Mouse (Mus musculus) skeletal muscle tissue, adult 2 months (tissue): Measurements from ENCODE around the gene Crlf1.

Experiments
- DNase-seq: peaks from one replicate; pipeline ENCODE4 v3.0.0-alpha.2; 2012; ENCODE audit warnings: low read depth, low spot score

Crlf1 gene

DNA sequence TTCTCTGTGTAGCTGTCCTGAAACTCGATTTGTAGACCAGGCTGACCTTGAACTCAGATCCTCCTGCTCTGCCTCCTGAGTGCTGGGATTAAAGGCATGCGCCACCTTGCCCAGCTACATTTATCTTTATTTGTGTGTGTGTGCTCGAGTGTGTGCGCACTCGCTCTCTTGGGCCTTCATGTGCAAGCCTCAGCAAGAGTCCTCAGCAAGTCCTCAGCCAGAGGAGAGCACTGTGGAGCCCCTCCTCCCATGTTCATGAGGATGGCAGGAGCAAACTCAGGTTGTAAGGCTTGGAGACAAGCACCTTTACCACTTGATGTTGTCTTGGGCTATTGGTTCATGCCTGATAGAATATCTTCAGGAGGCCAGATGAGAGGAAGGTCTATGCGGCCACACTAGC is 54.8 kb downstream of the Crlf1 start:
- no peak for DNase-seq

DNA sequence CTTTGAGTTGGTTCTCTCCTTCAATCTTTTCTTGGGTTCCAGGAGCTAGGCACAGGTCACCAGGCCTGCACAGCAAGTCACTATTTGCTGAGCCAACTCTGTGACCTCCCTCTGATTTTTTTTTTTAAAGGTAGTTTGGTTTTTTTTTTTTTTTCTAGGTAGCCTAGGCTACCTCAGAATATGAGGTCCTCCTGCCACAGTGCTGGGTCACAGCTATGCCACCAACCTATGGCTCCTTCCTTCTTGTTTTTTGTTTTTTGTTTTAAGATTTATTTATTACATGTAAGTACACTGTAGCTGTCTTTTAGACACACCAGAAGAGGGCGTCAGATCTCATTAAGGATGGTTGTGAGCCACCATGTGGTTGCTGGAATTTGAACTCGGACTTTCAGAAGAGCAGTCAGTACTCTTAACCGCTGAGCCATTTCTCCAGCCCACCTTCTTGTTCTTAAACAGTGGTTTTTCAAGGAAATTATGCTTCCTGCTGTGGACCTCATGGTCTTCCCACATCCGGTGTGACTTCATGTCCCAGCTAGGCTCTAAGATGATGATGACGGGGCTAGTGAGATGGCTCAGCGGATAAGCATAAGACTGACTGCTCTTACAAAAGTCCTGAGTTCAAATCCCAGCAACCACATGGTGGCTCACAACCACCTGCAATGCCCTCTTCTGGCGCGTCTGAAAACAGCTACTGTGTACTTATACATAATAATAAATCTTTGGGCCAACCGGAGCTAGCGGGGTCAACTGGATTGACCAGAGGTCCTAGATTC is 56.6 kb downstream of the Crlf1 start:
- no peak for DNase-seq

DNA sequence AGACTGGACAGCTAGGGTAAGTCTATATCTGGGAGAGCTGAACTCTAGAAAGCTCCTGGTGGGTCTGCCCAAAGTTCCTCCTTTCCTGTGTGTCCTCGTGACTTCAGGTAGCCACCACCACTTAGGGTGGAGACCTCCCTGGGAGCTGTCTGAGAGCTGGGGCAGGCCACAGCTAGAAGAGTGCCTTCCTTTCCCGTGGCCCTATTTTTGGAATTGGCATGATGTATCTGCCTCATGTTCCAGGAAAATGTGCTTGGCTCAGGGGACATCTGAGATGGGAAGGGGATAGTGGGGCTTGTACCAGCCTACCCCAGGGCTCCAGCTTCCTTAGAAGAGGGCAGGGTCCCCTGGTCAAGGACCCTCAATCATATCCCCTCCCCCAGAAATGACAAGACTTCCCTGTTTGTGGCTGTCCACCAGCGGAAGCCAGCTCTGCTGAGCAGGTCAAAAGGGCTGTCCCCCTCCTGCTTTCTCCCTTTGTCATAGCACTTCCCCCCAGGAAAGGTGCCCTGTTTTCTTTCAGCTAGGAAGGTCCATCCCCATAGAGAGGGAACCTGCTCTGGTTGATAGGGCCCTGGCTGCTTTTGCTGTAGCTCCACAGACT is 58.7 kb downstream of the Crlf1 start:
- DNase-seq, result peak; percentile 71

DNA sequence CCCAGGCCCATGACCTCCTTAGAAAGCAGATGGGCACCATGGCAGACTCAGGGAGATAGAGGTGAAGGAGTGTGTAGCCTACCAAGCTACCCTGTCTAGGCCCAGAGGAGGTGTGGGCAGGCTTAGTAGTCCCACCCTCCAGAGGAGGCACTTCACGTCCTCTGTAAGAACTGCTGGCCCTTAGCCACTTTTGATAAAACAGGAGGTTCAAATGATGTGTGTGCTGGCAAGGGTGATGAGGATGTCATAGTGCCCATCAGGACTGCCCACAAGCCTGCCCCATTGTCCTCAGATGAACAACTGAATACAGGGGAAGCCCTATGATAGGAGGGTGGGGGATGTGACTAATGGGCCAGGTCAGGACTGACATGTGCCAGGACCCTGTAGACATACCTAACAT is 59.9 kb downstream of the Crlf1 start:
- DNase-seq, result no peak
